9 mouse cellular contexts compared by ENCODE assay signal in the genomic region with DNA sequence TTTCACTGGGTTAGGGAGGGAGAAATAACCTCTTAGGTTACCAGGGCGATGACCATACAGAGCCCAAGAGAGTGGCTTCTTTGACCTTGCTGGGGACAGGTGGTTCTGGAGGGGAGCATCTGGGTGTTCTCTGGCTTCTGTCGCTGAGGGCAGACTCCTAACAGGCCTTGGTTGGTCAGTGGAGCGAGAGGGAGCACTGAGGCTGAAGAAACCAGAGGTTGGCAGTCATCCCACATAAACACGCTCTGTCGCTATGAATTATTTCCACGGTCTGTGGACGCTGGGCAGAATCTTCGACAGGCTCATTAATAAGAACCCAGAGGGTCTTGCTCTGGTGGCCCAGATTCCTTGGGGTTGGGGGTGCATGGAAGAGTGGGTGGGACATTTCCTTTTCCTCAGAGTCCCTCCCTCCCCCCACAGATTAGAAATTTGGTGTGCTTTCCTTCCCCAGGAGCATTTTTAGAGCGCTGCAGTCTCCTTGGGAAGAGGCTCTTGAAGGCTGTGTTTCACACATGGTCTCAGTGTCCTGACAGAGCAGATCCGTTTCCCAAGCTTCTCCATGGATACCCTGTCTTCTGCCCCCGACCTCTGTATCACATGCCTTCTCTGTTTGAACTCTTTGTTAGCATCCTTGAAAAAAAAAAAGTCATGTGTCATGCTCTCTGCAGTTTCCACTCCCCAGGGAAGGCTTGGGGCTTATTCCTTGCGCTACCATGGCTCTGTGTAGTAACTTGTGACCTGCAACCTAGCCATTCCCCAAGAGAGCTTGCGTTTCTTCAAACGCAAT.
DNase-seq lines count a peak whose midpoint lies in the region; ATAC-seq and TF ChIP-seq lines count a peak whose summit lies in the region.
"Had no signal": no experiment of that assay in that cellular context is flagged by ENCODE, and none has a peak within 500 bp of the region (broad histone marks: within the 10 kb centered on the region; RNA-seq: fewer than 3 reads in every experiment).

No protein-coding gene starts in this region.

- no peaks in the 10 kb centered on the region for H3K27me3 ChIP-seq in lung, postnatal 0 days (replicated peaks; ENCODE audit: insufficient read depth, low read length)

- H3K4me1 ChIP-seq in lung, postnatal 0 days (ENCODE audit: insufficient read depth, low read depth, low read length) = no peaks in the 10 kb centered on the region; the same call in 1 of the 2 replicates

- ATAC-seq in lung, postnatal 0 days = no peak

- TF ChIP-seq CTCF in lung, postnatal 0 days (IDR thresholded peaks at IDR 0.05) = no peak
- no peak for TF ChIP-seq CTCF in layer of hippocampus, adult 2 months (conservative IDR thresholded peaks at IDR 0.05)

- H3K4me2 ChIP-seq in lung, postnatal 0 days (replicated peaks; ENCODE audit: low read depth, low read length) = no peak overlapping the region

- TF ChIP-seq EP300 in lung, postnatal 0 days (IDR thresholded peaks at IDR 0.05) = no peak

- H3K4me3 ChIP-seq in lung, postnatal 0 days (ENCODE audit: low read depth, low read length) = no peak overlapping the region
- H3K4me3 ChIP-seq in layer of hippocampus, adult 2 months = no peak overlapping the region

- WGBS in lung, postnatal 0 days = 42% methylated on average over 14 of the region's 14 CpGs

- no peaks in the 10 kb centered on the region for H3K9me3 ChIP-seq in lung, postnatal 0 days (ENCODE audit: low read length)

- no peak overlapping the region for H3K9ac ChIP-seq in lung, postnatal 0 days (replicated peaks; ENCODE audit: low read depth)

- H3K36me3 ChIP-seq in lung, postnatal 0 days (ENCODE audit: insufficient read depth, low read length) = no peaks in the 10 kb centered on the region

- no peak overlapping the region for H3K27ac ChIP-seq in lung, postnatal 0 days (ENCODE audit: low read length)
- no peak overlapping the region for H3K27ac ChIP-seq in layer of hippocampus, adult 2 months

- DNase-seq in lung, postnatal 0 days (ENCODE audit: low spot score) = peak; percentile 15
- DNase-seq in lung, postnatal 10 days = no peak
- DNase-seq in cerebellum, adult 9-10 months = peak; percentile 65
- peak; percentile 84 for DNase-seq in kidney, adult 11 months
- peak; percentile 43 for DNase-seq in retina, adult 2 months (ENCODE audit: low read depth, low spot score)
- no peak for DNase-seq in layer of hippocampus, adult 9-10 months (ENCODE audit: low spot score)
- DNase-seq in gastrocnemius, adult 8-10 months (ENCODE audit: low spot score in 2 of 2) = no peak
- DNase-seq in layer of hippocampus, adult 2 months (ENCODE audit: low spot score in 2 of 2) = no peak
- DNase-seq: thymus, adult 18-20 months had no signal

Comparison
In these comparisons a context has a peak if more than half of its experiments do, and no peak if none do; other contexts are left out.
1. DNase-seq: peak in lung, postnatal 0 days (single experiment), cerebellum, adult 9-10 months (single experiment), kidney, adult 11 months (single experiment) and retina, adult 2 months (single experiment); none in lung, postnatal 10 days (single experiment), layer of hippocampus, adult 9-10 months (single experiment), gastrocnemius, adult 8-10 months (0 of 2) and layer of hippocampus, adult 2 months (0 of 2).